ENCODE assay signal across 13 mouse cellular contexts in genomic region chr7:27881721-27882120, GRCm38 (mm10).
"Had no signal": no experiment of that assay in that cellular context is flagged by ENCODE, and none has a peak within 500 bp of the region (broad histone marks: within the 10 kb centered on the region; RNA-seq: fewer than 3 reads in every experiment).

No protein-coding gene starts in this region.

- H3K9me3 ChIP-seq: limb, embryonic 10.5 days; liver, embryonic 15.5 days; lung, embryonic 15.5 days had no signal

- H3K4me1 ChIP-seq: limb, embryonic 10.5 days; liver, embryonic 15.5 days; lung, embryonic 15.5 days; midbrain, embryonic 10.5 days; neural tube, embryonic 15.5 days had no signal

- H3K27ac ChIP-seq: left cerebral cortex, adult 2 months; limb, embryonic 10.5 days; liver, embryonic 15.5 days; lung, embryonic 15.5 days; midbrain, embryonic 10.5 days; neural tube, embryonic 15.5 days had no signal

- H3K4me3 ChIP-seq: left cerebral cortex, adult 2 months; limb, embryonic 10.5 days; liver, embryonic 15.5 days; lung, embryonic 15.5 days; midbrain, embryonic 10.5 days; myocyte; neural tube, embryonic 15.5 days had no signal

- DNase-seq: kidney, postnatal 14 days; midbrain, embryonic 14.5 days; right cerebral cortex, adult 18-20 months; right cerebral cortex, postnatal 25 days; thymus, postnatal 4 days had no signal

- H3K27me3 ChIP-seq: liver, embryonic 15.5 days; lung, embryonic 15.5 days; neural tube, embryonic 15.5 days had no signal

- H3K4me2 ChIP-seq: liver, embryonic 11.5 days; liver, embryonic 15.5 days; lung, embryonic 15.5 days; neural tube, embryonic 15.5 days had no signal

- H3K9ac ChIP-seq: liver, embryonic 15.5 days; lung, embryonic 15.5 days; neural tube, embryonic 15.5 days had no signal
